Mouse (Mus musculus) cerebellum, adult 2 months (tissue): ENCODE results near the gene Sfxn1. TPM values are rescaled to one million over a fixed set of nuclear protein-coding genes. Genes with fewer than 3 reads are reported as not detected.

ENCODE experiments used
- DNase-seq, 2 experiments: peaks; one replicate each; pipeline ENCODE4 v3.0.0; 2021
- H3K27ac ChIP-seq: fragments of 200-500 bp; 2 replicates; pipeline ENCODE4 v1.5.1; 2012; ENCODE audit warnings: low read length, control low read depth, inconsistent platforms; ENCODE audit not compliant: insufficient read depth
- H3K27me3 ChIP-seq: fragments of 200-500 bp; 2 replicates; pipeline ENCODE4 v1.6.1; 2012; ENCODE audit warnings: inconsistent platforms, mild to moderate bottlenecking, low read length, moderate library complexity; ENCODE audit not compliant: control insufficient read depth, insufficient read depth
- H3K4me1 ChIP-seq: fragments of 200-500 bp; 2 replicates; pipeline ENCODE4 v1.6.1; 2011; ENCODE audit warnings: low read length; ENCODE audit not compliant: control insufficient read depth, insufficient read depth
- H3K4me3 ChIP-seq: fragments of 200-500 bp; replicated peaks from 2 replicates; pipeline ENCODE3; 2011; ENCODE audit warnings: mild to moderate bottlenecking, low read depth, low read length, control low read depth; ENCODE audit not compliant: insufficient read depth
- CTCF ChIP-seq: fragments of 200-500 bp; IDR thresholded peaks from 2 replicates; pipeline ENCODE4 v1.5.1; 2011; ENCODE audit warnings: low read depth, mild to moderate bottlenecking, control low read depth, low read length, moderate library complexity, borderline replicate concordance; ENCODE audit not compliant: insufficient read depth
- POLR2A ChIP-seq: fragments of 200-500 bp; IDR thresholded peaks from 2 replicates; pipeline ENCODE4 v1.6.1; 2011; ENCODE audit warnings: low read length, control low read depth, borderline replicate concordance; ENCODE audit not compliant: insufficient read depth
- WGBS: fragments of 180-500 bp; shearing (Covaris S2); methylation state at CpG from one replicate; pipeline ENCODE4 v1.1.7; 2018; 5-methylcytosine and 5-hydroxymethylcytosine counted together
- polyA plus RNA-seq: library from polyadenylated mRNA; depleted of rRNA; stranded (reverse); fragments of >200 nt; gene quantifications from 2 replicates; pipeline ENCODE4 v1.2.3, GENCODE M21; 2012; rRNA removed

Sfxn1 gene
- 32.2 and 32.9 TPM in 2 replicates for polyA plus RNA-seq

- no peak for TF ChIP-seq POLR2A
- no peak for TF ChIP-seq CTCF
- H3K4me1 ChIP-seq: no peaks in the 10 kb centered on the region
- peak; percentile 67 to 73 for DNase-seq
- H3K27me3 ChIP-seq: no peaks in the 10 kb centered on the region
- WGBS: 1% methylated on average over 70 of the region's 74 CpGs
- H3K4me3 ChIP-seq: peak within 1 kb of the TSS; percentile 63
- peak within 1 kb of the TSS; percentile 12 for H3K27ac ChIP-seq
Measured at GRCm38 (mm10) chr13:54071606-54072331, at the start of gene Sfxn1. Gene Sfxn1 (plus strand): TSS chr13:54071869.

- no peaks in the 10 kb centered on the region for H3K27me3 ChIP-seq
- TF ChIP-seq POLR2A (no peak), CTCF (no peak)
- WGBS: 10% methylated on average over 5 of the region's 5 CpGs
- DNase-seq: peak; percentile 40 to 72
- H3K4me1 ChIP-seq: peaks cover 3% of the 10 kb centered on the region; the same call in 1 of the 2 replicates
- H3K4me3 ChIP-seq: no peak overlapping the region
- no peak overlapping the region for H3K27ac ChIP-seq
Measured at GRCm38 (mm10) chr13:54023311-54023710, 48.4 kb upstream of the Sfxn1 start.

GRCm38 (mm10) chr13:54027079-54027478 is 44.6 kb upstream of the Sfxn1 start:
- WGBS: 57% methylated on average over 7 of the region's 7 CpGs
- no peaks in the 10 kb centered on the region for H3K27me3 ChIP-seq
- H3K4me3 ChIP-seq: no peak overlapping the region
- no peak for TF ChIP-seq CTCF
- TF ChIP-seq POLR2A: no peak
- DNase-seq: no peak
- peaks cover 3% of the 10 kb centered on the region; the same call in 1 of the 2 replicates for H3K4me1 ChIP-seq
- no peak overlapping the region for H3K27ac ChIP-seq

GRCm38 (mm10) chr13:54033653-54034052 is 38.0 kb upstream of the Sfxn1 start:
- H3K27me3 ChIP-seq: no peaks in the 10 kb centered on the region
- H3K4me1 ChIP-seq: no peaks in the 10 kb centered on the region
- DNase-seq: no peak
- WGBS: 81% methylated on average over 4 of the region's 4 CpGs
- no peak for TF ChIP-seq CTCF
- no peak for TF ChIP-seq POLR2A
- H3K27ac ChIP-seq: no peak overlapping the region
- no peak overlapping the region for H3K4me3 ChIP-seq

GRCm38 (mm10) chr13:54035541-54035940 is 36.1 kb upstream of the Sfxn1 start:
- no peak for TF ChIP-seq CTCF
- TF ChIP-seq POLR2A: no peak
- WGBS: 54% methylated on average over 1 of the region's 1 CpGs
- no peak overlapping the region for H3K4me3 ChIP-seq
- no peak overlapping the region for H3K27ac ChIP-seq
- no peaks in the 10 kb centered on the region for H3K27me3 ChIP-seq
- no peak for DNase-seq
- H3K4me1 ChIP-seq: no peaks in the 10 kb centered on the region; the same call in 1 of the 2 replicates

- TF ChIP-seq POLR2A (no peak), CTCF (no peak)
Measured at GRCm38 (mm10) chr13:54037936-54038335, 33.7 kb upstream of the Sfxn1 start.

GRCm38 (mm10) chr13:54040256-54040655 is 31.4 kb upstream of the Sfxn1 start:
- no peak overlapping the region for H3K27ac ChIP-seq
- WGBS: 10% methylated on average over 2 of the region's 2 CpGs
- DNase-seq: peak; percentile 56
- TF ChIP-seq POLR2A: no peak
- TF ChIP-seq CTCF: no peak
- no peaks in the 10 kb centered on the region for H3K27me3 ChIP-seq
- no peak overlapping the region for H3K4me3 ChIP-seq
- H3K4me1 ChIP-seq: no peaks in the 10 kb centered on the region; the same call in 1 of the 2 replicates

More at GRCm38 (mm10) chr13:54037936-54038335, 33.7 kb upstream of the Sfxn1 start:
- 81% methylated on average over 4 of the region's 4 CpGs for WGBS
- Histone ChIP-seq H3K4me3 (no peak overlapping the region), H3K27ac (no peak overlapping the region), H3K4me1 (no peaks in the 10 kb centered on the region; the same call in 1 of the 2 replicates), H3K27me3 (no peaks in the 10 kb centered on the region)
- DNase-seq: no peak
